Mouse (Mus musculus): ENCODE measurements around the gene Ago3. TPM values are rescaled to one million over a fixed set of nuclear protein-coding genes. Genes with fewer than 3 reads are reported as not detected.

Gene Ago3
- total and polyA plus RNA-seq, 2 experiments = 4.9 to 8.6 TPM

DNA sequence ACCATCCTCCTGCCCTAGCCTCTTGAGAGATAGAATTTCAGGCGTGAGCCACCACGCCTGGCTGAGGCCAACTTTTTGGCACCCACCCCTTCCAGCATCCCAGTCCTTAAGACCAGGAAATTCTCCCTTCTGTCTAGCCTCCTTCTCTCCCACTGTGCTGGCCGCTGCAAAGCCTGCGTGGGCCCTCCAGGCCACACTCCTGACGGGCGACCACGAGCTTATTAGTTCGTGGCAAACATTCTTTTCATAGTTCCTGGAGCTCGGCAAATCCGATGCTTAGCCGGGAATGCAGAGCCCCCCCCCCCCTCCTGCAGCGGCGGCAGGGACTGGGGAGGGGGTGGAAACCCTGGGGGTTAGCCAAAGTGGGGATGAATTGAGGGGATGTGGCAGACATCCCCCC lies 138.2 kb downstream of the Ago3 start:
- Histone ChIP-seq H3K4me3 (ENCODE audit: insufficient read depth, low read depth, low read length) (no peak overlapping the region), H3K27me3 (ENCODE audit: control insufficient read depth, insufficient read depth, low read length) (peaks cover 7% of the 10 kb centered on the region), H3K36me3 (ENCODE audit: control insufficient read depth, insufficient read depth, low read length) (no peaks in the 10 kb centered on the region), H3K79me2 (ENCODE audit: control insufficient read depth, insufficient read depth, low read length) (no peaks in the 10 kb centered on the region), H3K4me1 (ENCODE audit: control insufficient read depth, insufficient read depth, low read length) (peaks cover 2% of the 10 kb centered on the region), H3K27ac (replicated peaks; ENCODE audit: insufficient read depth, low read depth, low read length) (no peak overlapping the region), H3K9ac (ENCODE audit: low read depth, low read length) (no peak overlapping the region)
- DNase-seq (ENCODE audit: extremely low read depth, low read depth, low spot score) = no peak
- TF ChIP-seq CTCF (IDR thresholded peaks at IDR 0.05; ENCODE audit: low read depth, low read length) = no peak
- TF ChIP-seq POLR2A (IDR thresholded peaks at IDR 0.05; ENCODE audit: extremely low read depth, insufficient read depth, low read length) = no peak
- 60% methylated on average over 13 of the region's 13 CpGs for WGBS

DNA sequence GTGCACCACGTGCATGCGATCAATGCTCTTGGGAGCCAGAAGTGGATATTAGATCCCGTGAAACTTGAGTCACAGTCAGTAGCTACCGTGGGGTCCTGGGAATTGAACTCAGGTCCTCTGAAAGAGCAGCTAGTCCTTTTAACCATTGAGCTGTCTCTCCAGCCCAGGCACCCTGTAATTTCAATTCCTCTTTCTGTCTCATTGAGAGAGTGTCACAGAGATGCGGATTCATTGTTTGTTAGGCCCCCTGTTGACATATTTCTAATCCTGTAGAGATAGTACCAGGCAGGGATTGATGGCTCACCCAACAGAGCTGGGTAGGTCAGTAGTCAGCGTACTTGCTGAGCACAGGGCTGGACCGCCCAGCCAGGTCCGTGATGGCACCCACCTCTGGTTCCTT lies 139.0 kb downstream of the Ago3 start:
- Histone ChIP-seq H3K36me3 (ENCODE audit: control insufficient read depth, insufficient read depth, low read length) (no peaks in the 10 kb centered on the region), H3K79me2 (ENCODE audit: control insufficient read depth, insufficient read depth, low read length) (no peaks in the 10 kb centered on the region), H3K27me3 (ENCODE audit: control insufficient read depth, insufficient read depth, low read length) (peaks cover 12% of the 10 kb centered on the region), H3K4me3 (ENCODE audit: insufficient read depth, low read depth, low read length) (no peak overlapping the region), H3K4me1 (ENCODE audit: control insufficient read depth, insufficient read depth, low read length) (peaks cover 2% of the 10 kb centered on the region), H3K9ac (ENCODE audit: low read depth, low read length) (no peak overlapping the region), H3K27ac (replicated peaks; ENCODE audit: insufficient read depth, low read depth, low read length) (no peak overlapping the region)
- DNase-seq (ENCODE audit: extremely low read depth, low read depth, low spot score) = no peak
- TF ChIP-seq CTCF (IDR thresholded peaks at IDR 0.05; ENCODE audit: low read depth, low read length) = no peak
- no peak for TF ChIP-seq POLR2A (IDR thresholded peaks at IDR 0.05; ENCODE audit: extremely low read depth, insufficient read depth, low read length)
- 86% methylated on average over 8 of the region's 8 CpGs for WGBS

DNA sequence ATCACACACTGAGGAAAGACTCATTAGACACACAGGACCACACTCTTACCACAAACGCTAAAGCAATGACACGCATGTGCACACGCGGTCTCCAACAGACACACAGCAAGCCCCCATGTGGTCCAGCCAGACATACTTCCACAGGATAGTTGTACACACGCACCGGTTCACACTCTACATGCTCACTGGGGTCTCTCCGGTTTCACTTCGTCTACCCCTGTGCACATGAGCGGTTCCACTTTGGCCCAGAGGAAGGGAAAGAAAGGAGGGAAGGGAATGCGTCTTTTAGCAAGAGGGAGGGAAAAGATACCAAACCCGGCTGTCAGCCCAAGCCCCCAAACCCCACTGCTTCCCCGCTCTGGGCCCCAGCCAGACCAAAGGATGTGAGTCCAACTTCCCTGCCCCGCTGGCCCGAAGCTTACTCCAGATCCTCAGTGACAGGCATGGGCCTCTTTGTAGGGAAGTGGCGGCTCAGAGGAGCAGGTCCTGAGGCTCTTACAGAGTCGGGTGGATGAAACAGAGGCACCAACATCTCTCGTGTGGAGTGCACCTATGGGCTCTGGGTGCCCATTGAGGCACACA lies 141.2 kb downstream of the Ago3 start:
- H3K36me3 ChIP-seq (ENCODE audit: control insufficient read depth, insufficient read depth, low read length) = no peaks in the 10 kb centered on the region
- TF ChIP-seq CTCF (IDR thresholded peaks at IDR 0.05; ENCODE audit: low read depth, low read length) (no peak), POLR2A (IDR thresholded peaks at IDR 0.05; ENCODE audit: extremely low read depth, insufficient read depth, low read length) (no peak)
- WGBS = 53% methylated on average over 17 of the region's 17 CpGs
- H3K27me3 ChIP-seq (ENCODE audit: control insufficient read depth, insufficient read depth, low read length) = peaks cover 12% of the 10 kb centered on the region
- H3K4me3 ChIP-seq (ENCODE audit: insufficient read depth, low read depth, low read length) = no peak overlapping the region
- peaks cover 2% of the 10 kb centered on the region for H3K4me1 ChIP-seq (ENCODE audit: control insufficient read depth, insufficient read depth, low read length)
- H3K27ac ChIP-seq (replicated peaks; ENCODE audit: insufficient read depth, low read depth, low read length) = no peak overlapping the region
- no peak overlapping the region for H3K9ac ChIP-seq (ENCODE audit: low read depth, low read length)
- H3K79me2 ChIP-seq (ENCODE audit: control insufficient read depth, insufficient read depth, low read length) = no peaks in the 10 kb centered on the region
- DNase-seq (ENCODE audit: extremely low read depth, low read depth, low spot score) = no peak

- H3K27me3 ChIP-seq (ENCODE audit: control insufficient read depth, insufficient read depth, low read length) = peaks cover 12% of the 10 kb centered on the region
- H3K79me2 ChIP-seq (ENCODE audit: control insufficient read depth, insufficient read depth, low read length) = no peaks in the 10 kb centered on the region
- WGBS = 43% methylated on average over 11 of the region's 11 CpGs
- peaks cover 2% of the 10 kb centered on the region for H3K4me1 ChIP-seq (ENCODE audit: control insufficient read depth, insufficient read depth, low read length)
- DNase-seq (ENCODE audit: extremely low read depth, low read depth, low spot score) = no peak
- no peak overlapping the region for H3K9ac ChIP-seq (ENCODE audit: low read depth, low read length)
- TF ChIP-seq POLR2A (IDR thresholded peaks at IDR 0.05; ENCODE audit: extremely low read depth, insufficient read depth, low read length) (no peak), CTCF (IDR thresholded peaks at IDR 0.05; ENCODE audit: low read depth, low read length) (no peak)
- H3K27ac ChIP-seq (replicated peaks; ENCODE audit: insufficient read depth, low read depth, low read length) = no peak overlapping the region
- no peaks in the 10 kb centered on the region for H3K36me3 ChIP-seq (ENCODE audit: control insufficient read depth, insufficient read depth, low read length)
- no peak overlapping the region for H3K4me3 ChIP-seq (ENCODE audit: insufficient read depth, low read depth, low read length)
These were observed 141.9 kb downstream of the Ago3 start for GRCm38 (mm10) chr4:126287302-126287995.

GRCm38 (mm10) chr4:126286492-126286891 lies 142.9 kb downstream of the Ago3 start, which contains the start of gene Col8a2:
TSS of gene Col8a2 (plus strand) at chr4:126286793.
- Histone ChIP-seq H3K27me3 (ENCODE audit: control insufficient read depth, insufficient read depth, low read length) (peaks cover 12% of the 10 kb centered on the region), H3K27ac (replicated peaks; ENCODE audit: insufficient read depth, low read depth, low read length) (no peak within 1 kb of the TSS), H3K36me3 (ENCODE audit: control insufficient read depth, insufficient read depth, low read length) (no peaks in the 10 kb centered on the region), H3K79me2 (ENCODE audit: control insufficient read depth, insufficient read depth, low read length) (no peaks in the 10 kb centered on the region), H3K9ac (ENCODE audit: low read depth, low read length) (peak within 1 kb of the TSS; percentile 35), H3K4me3 (ENCODE audit: insufficient read depth, low read depth, low read length) (peak within 1 kb of the TSS; percentile 47; the same call in 1 of the 2 replicates), H3K4me1 (ENCODE audit: control insufficient read depth, insufficient read depth, low read length) (peaks cover 2% of the 10 kb centered on the region)
- TF ChIP-seq POLR2A (IDR thresholded peaks at IDR 0.05; ENCODE audit: extremely low read depth, insufficient read depth, low read length) (no peak), CTCF (IDR thresholded peaks at IDR 0.05; ENCODE audit: low read depth, low read length) (no peak)
- no peak for DNase-seq (ENCODE audit: extremely low read depth, low read depth, low spot score)
- WGBS = 4% methylated on average over 36 of the region's 42 CpGs

DNA sequence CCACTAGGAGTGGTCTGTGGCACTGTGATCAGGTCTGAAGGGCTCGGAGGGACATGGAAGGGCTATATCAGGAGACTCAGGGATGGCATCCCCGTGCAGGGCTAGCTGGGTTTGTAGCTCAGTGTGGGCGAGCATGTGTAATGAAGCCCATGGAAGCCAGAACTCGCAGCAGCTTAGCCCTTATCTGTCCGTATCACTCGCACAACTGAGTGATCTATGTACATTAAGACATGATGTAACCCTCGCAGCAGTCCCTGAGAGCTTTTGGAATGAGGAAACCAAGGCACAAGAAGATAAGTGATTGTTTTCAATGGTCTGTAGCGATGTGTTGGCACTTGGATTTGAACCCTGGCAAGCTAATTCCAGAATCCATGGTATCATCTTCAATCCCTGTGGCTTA lies 145.8 kb downstream of the Ago3 start:
- peaks cover 12% of the 10 kb centered on the region for H3K27me3 ChIP-seq (ENCODE audit: control insufficient read depth, insufficient read depth, low read length)
- H3K4me3 ChIP-seq (ENCODE audit: insufficient read depth, low read depth, low read length) = no peak overlapping the region
- TF ChIP-seq POLR2A (IDR thresholded peaks at IDR 0.05; ENCODE audit: extremely low read depth, insufficient read depth, low read length) (no peak), CTCF (IDR thresholded peaks at IDR 0.05; ENCODE audit: low read depth, low read length) (no peak)
- 82% methylated on average over 8 of the region's 8 CpGs for WGBS
- no peaks in the 10 kb centered on the region for H3K79me2 ChIP-seq (ENCODE audit: control insufficient read depth, insufficient read depth, low read length)
- no peak for DNase-seq (ENCODE audit: extremely low read depth, low read depth, low spot score)
- H3K4me1 ChIP-seq (ENCODE audit: control insufficient read depth, insufficient read depth, low read length) = peaks cover 2% of the 10 kb centered on the region
- H3K27ac ChIP-seq (replicated peaks; ENCODE audit: insufficient read depth, low read depth, low read length) = no peak overlapping the region
- H3K36me3 ChIP-seq (ENCODE audit: control insufficient read depth, insufficient read depth, low read length) = no peaks in the 10 kb centered on the region
- H3K9ac ChIP-seq (ENCODE audit: low read depth, low read length) = no peak overlapping the region
